Mouse (Mus musculus) v-Abl transformed pro-B cells (cell line): Measurements from ENCODE around the gene Tead1.

Experiments
- in situ Hi-C, 2 experiments: fragments of 400-800 bp; cut with MboI; formaldehyde crosslinking; loops; one replicate each; pipeline ENCODE4 v1.15.1; 2025; ENCODE audit not compliant: unreplicated experiment in 2 of 2

The Tead1 gene

DNA sequence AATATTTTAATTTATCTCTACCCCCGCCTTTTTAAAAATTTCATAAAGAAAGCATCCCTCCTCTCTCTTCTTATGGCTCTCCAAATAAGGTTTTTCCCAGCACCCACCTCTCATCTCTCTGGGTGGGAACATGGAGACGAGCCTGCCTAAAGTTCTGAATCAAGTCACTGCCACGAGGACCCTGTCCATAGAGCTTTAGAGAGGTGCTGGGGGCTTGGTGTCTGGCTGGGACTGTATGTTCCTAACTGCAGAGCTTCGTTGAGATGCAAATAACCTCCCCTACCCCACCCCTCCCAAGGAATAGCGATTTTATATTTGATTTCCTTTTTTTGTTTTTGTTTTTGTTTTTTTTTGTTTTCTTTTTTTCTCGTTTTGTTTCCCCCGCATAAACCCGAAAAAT lies 162.4 kb downstream of the Tead1 start:
- in situ Hi-C loops: no loop called here

DNA sequence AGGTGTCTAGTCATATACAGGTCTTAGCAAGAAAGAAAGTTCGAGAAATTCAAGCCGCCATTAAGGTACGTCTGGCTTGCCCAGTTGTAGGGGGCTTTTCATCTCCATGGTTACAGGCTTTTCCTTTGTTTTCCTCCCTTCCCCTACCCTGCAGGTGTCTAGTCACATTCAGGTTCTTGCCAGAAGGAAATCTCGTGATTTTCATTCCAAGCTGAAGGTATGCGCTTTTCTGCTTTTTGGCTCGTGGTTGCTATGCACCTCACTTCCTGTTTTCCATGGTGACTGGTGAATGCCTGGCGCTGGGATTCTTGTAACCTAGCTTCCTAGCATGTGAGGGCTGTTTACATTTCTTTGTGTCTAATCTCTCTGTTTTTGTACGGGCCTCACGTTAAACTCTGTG lies 162.8 kb downstream of the Tead1 start:
- in situ Hi-C loops: no loop called here

DNA sequence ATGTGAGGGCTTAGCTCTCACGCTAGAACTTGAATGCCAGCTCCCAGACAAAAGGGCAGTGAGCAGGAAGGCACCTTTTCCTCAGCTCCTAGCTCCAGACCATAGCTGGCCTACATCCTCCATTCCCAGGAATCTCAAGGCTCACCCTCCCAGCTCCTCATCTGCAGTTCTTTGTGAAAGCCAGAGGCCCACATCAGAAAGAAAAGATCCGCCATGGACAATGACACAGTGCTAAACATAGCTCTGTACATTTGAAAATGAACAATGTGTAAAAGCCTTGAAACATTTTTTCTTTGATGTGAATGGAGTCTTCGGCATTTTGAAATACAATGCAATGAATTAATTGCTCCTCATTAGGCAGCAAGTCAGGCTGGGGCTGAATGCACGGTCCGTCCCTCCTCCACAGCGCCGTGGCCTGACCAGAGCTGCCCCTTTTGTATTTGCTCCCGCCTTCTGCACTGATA lies 172.2 kb downstream of the Tead1 start:
- in situ Hi-C loops: no loop called here

DNA sequence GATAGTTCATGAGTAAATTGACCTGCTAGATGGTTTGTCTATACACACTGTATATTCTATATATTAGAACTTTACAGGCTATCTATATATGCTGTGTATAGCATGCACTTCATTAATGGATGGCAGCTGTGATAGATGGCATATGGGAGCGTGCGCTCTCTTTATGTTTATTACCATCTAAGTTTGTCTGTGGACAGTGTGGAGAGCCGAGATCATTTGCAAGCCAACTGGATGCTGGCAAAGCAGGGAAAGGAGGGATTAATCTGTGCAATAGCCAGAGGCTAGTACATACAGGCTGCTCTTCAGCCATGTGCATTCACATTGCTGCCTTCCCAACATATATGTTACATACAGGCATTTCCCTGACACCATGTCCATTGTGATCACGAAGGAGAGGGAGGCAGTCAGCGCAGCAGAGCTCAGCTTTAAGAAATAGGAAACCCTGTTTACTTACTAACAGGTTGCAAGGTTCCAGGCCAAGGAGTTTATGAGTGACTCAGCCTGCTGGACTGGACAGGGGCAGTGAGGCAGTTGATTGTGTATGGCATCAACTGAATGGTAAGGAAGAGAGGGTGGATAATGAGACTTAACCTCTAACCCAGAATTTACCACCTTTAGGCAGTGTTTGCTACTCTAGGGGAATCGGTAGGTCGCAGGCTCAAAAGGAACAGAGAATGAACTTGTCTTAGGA lies 173.2 kb downstream of the Tead1 start:
- in situ Hi-C loops: no loop called here

DNA sequence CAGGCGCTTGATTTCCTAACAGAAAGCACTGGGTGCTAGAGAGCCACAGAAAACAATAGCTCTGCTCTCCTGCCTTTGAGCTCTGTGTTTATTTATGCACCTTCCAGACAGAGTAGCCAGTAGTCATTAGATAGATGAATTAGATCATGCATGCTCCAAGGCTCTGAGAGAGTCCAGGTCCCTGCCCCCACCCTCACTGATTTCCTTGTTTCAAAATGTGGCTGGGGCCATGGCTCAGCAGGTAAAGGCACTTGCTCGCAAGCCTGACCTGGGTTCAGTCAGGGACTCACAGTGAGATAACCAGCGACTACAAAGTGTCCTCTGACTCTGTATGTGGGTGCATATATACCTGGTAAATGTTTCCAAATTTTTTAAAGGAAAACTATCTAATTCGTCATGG lies 174.7 kb downstream of the Tead1 start:
- in situ Hi-C loops: no loop called here

DNA sequence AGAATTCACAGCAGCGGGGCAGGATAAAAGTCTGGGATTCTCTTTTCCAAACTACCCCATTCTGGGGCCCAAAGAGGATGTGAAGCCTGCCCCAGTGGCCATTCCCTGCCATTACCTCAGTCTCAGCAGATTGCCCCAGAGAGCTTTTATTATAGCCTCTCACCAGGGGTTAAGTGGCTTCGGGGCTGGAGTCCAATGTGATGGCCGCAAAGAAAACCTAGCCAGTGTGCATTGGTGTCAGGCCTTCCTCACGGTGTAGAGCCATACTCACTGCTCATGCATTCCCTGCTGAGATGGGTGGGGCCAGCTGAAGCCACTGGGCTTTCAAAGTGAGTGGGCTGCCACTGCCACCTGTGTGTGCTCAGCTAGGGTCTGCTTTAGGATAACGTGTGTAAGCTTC lies 175.4 kb downstream of the Tead1 start:
- in situ Hi-C loops: no loop called here

DNA sequence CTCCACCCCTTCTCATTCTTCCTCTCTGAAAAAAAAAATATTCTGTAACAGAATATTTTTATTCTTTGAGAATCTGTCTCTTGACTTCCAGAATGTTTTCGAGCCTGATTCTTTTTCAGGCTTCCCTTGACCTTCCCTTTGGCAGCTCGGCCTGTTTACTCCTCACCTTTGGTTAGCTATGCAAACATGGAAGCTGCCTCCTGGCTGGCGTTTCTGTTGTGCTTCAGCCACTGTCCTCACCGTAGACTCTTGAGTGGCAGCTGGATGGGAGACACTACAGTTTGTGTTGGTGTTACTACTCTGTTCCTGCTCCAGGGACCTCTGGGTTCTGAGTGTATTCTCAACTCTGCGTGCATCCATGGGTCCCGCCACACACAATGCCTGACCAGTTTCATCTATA lies 176.3 kb downstream of the Tead1 start:
- in situ Hi-C loops: no loop called here

DNA sequence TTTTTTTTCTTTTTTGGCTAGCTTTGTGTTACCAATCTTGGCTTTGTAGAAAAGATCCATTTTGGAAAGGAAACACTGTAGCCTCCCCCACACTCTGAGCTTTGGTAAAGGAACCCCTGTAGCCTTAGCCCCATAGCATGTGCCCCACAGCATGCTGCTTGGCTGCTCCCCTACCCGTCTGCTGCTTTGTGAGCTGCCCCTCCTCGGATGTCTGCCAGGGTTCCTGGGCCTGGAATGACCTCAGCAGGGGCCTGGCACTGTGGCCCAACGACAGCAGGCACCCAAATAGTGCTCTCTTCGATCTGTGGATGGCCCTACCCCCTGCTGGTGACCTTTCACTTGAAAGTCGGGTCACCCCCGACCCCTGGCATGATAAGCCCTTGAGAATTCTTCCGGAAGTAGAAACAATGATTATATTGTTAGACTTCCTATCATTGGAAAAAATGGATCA lies 177.0 kb downstream of the Tead1 start:
- in situ Hi-C loops: no loop called here

DNA sequence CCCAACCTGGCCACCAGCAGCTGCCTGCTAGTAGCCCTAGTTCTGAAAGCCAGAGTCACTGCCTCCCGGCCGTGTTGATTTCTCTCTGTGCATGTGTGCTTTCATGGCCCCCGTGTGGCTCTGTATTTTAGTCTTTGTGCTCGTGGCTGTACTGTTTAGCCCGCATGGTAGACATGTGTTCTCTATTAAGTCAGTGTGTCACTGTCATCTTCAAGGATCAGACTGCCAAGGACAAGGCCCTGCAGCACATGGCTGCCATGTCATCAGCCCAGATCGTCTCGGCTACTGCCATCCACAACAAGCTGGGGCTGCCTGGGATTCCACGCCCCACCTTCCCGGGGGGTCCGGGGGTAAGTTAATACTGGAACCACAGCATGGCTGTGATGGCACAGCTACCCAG lies 177.5 kb downstream of the Tead1 start:
- in situ Hi-C loops: no loop called here

DNA sequence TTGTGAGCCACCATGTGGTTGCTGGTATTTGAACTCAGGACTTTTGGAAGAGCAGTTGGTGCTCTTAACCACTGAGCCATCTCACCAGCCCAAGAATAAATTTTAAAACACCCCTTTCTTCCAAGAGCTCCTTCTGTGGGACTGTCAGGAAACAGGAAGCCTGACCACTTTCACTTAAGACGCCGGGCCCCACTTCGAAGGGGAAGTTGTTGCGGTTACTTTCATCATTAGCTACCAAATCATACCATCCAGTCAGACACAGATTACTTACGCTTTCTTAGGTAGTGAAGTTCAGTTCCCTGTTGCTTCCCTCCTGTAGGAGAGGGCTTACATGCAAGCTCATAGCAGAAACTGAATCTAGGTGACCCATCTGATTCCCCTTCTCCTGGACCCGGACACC lies 180.8 kb downstream of the Tead1 start:
- in situ Hi-C loops: no loop called here

DNA sequence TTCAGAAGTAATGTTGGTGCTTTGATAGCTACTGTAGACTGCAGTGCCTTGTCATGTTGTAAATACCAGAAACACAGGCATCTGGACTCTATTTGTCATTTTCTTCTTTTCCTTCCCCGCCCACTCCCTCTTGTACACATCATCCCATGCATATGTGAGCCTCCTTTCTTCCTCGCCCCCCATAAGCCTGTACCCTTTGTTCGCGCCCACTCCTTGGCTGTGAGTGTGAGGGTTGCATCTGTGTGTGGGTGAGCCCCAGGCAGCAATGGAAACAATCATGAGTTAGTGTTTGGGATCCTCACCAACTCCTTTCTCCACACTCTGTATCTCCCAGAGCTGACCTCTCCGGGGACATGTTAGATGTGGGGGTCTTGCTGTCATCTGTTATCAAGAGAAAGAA lies 183.0 kb downstream of the Tead1 start:
- in situ Hi-C loops: no loop called here

DNA sequence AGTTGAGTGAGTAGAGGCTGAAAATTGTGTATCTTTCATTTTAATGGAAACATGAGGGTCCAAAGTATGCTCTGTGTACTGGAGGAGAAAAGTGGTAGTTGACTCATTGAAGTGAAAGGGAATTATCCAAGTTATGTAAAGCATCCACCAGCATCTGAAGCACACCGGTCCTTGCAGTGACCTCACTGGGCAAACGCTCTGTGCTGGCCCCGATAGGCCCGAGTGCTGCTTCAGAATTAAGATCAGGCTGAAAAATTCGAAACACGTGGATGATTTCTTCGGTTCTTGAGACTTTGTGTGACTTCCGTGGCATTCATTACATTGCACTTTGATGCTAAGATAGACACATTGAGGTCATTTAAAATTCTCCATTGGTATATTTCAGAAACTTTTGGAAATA lies 185.1 kb downstream of the Tead1 start:
- in situ Hi-C loops: no loop called here

DNA sequence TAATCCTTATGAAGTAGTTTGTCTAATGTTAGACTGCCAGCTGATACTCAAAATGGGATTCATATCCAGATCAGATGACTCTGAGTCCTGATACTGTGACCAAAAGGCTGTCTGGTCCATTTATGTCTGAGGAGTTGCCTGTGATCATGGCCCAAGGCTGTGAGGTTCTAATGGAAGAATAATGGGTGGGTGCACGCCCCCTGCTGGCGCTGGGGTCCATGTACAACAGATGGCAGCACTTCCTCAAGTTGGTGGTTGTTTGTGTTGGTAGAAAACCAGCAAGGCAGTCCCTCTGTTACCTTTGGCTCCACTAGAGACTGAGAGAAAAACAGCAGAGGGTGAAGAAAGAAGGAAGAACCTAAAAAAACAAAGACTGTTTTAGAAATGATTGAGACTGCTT lies 186.6 kb downstream of the Tead1 start:
- in situ Hi-C loops: no loop called here

DNA sequence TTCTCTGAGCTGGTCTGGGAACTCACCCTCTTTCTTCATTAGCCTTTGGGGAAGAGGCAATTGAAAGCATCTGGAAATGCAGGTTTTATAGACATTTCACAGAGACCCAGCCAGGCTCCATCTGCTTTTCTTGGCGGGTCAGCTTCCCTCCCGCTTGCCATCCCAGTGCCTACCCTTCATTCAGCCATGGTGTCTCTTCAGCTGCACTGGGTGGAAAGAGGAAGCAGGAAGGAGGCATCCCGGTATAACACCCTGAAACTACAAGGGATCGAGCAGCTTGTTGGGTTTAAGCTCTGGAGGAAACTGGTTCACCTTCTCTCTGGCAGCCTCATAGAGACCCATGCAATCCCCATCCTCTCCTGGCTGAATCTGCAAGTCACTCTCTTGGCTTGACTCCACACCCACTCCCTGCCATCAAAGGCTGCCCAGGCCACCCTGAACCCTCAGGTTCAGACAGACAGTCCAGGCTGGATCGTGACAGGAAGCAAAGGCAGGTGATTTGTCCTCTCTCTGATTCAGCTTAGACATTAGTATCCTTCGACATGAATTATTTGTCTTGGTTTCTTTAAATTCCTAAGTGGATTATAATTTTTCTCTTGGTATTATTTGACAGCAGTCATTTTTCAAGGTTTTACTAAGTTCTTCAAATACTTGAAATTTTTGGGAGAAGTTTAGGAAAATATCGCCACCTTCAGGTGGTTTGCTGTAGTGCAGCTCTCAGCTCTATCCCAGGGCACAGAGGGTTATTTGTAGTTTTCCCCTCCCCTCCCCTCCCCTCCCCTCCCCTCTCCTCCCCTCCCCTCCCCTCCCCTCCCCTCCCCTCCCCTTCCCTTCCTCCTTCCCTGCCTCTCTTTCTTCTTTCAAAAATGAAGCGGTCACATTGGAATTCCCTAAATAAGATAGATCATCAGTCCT lies 189.7 kb downstream of the Tead1 start:
- in situ Hi-C loops: no loop called here

DNA sequence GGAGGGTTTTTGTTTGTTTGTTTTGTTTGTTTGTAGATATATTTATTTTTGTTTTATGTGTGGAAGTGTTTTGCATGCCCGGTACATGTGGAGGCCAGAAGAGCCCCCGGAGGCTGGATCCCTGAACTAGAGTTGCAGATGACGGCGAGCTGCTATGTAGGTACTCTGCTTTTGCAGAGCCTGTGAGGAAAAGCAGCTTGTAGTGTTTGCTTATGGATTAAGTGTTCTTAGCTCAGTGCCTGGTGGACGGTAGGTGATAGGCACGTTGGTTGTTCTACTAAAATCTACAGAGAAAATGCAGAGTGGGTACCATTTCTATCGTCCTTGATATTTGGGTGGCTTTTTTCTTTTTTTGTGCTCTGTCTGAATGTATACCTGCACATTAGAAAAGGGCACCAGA lies 192.6 kb downstream of the Tead1 start:
- in situ Hi-C loops: no loop called here

DNA sequence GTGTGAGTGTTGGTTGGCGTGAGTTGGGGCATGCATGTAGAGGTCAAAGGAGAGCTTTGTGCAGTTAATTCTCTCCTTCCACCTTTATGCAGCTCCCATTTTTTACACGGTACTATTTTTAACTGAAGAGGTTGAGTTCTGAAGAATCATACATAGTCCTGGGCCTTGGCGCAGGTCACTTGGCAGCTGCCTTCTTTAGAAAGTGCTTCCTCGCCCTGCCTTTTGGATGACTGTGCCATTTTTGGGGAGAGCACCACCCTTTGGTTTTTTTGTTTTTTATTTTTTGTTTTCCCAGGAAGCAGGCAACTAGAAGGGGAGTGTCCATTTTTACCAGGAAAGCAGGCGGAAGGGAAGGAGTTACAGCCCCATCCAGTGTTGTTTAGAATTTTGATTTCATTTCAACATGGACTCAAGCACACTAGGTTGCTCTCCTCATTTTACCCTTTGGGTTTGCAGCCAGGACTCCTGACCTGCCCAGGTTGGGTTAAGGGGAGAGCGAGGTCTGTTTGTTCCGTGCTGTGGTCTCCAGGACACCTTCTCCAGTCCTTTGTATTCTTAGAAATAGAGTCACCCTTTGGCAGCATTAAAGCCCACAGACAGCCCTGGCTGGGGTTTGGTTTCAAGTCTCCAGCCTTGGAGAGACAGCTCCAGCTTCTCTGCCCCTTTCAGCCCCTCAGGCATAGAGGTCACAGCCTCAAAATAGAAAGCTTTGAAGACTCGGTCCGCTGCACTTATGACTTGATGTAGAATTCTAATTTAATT lies 193.5 kb downstream of the Tead1 start:
- in situ Hi-C loops: no loop called here

DNA sequence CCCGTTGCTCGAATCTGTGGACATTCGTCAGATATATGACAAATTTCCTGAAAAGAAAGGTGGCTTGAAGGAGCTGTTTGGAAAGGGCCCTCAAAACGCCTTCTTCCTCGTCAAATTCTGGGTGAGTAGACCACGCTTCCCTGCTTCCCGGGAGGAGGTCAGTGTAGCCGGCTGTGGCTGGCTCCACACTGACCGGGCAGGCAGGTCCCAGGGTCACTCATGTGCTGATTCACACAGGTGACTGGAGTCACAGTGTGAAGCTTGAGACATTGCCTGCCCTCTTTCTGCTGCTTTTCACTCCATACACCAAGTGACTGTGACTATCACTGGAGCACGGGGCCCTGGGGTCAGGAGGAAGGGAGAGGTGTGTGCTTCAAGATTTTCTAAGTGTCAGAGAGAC lies 197.0 kb downstream of the Tead1 start:
- in situ Hi-C loops: no loop called here

DNA sequence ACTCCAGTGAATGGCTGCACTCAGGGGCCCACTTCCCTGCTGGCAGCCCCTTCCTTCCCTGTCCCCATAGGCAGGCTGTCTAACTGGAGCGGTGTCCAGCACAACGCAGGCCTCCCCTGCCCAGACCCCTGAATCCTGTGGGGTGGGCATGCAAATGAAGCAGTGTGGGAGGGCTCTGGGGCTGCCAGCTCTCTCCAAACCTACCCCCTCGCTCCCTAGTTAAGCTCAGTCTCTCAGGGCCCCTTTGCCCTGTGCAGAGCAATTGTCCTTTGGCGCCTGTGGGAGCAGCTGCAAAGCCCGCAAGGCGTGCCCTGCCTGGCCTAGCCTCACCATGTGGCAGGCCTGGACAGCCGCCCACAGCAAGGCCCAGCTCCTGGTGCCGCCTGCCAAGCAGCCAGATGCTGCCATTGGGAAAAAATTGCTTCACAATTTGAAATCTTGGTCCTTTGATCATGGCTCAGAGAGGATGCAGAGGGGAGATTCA lies 204.7 kb downstream of the Tead1 start:
- in situ Hi-C loops: no loop called here

DNA sequence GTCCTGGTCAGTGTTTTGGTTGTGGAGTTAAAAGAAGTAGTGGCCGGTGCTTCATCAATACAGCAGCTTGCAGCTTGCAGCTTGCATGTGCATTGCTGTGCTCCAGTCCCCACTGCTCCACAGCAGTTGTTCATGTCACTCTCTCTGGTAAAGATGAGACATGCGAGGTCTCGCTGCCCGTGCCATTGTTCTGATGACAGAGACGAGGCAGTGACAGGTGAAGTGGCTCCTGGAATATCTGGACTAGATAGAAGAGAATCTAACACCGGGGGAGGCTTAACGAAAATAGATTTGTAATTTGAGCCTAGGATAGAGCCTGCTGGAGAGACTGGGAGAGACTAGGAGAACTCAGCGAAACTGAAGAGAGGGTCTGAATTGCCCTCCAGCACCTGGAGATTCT lies 206.4 kb downstream of the Tead1 start:
- in situ Hi-C loops: no loop called here

DNA sequence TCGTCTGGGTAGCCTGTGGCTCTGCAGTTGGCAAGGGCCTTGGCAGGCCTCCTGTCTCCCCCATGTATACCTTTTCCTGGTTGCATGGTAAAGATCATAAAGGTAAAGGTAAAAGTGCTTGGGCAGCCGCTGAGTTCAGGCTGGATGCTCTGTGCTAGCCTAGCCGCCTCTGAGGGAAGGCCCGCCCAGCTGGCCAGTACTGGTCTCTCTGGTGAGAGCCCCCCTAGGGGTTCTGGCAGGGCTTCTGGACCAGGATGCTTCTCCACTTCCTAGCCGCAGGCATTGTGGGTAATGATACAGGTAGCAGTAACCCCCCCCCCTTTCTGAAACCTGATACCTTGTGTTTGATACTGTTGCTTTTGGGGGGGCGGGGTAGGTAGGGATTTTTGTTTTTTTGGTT lies 212.8 kb downstream of the Tead1 start:
- in situ Hi-C loops: no loop called here

DNA sequence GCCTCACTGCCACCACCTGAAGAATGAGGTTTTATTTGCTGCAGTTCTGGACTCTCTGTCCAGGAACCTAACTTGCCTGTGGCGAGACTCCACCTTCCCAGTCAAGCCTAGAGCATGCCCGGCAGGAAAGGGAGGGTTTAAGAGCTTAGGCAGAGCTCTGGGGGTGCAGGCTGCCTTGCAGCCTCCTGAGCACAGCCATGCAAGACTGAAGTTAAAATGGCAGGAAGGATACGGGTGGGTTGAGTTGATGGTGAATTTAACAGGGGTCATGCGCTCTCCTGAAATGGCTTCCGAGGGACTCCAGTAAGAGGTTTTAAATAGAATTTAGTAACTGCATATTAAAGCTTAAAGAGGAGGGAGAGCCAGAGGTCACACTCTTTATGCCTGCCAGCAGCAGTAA lies 213.5 kb downstream of the Tead1 start:
- in situ Hi-C loops: no loop called here
